In the genomic region with DNA sequence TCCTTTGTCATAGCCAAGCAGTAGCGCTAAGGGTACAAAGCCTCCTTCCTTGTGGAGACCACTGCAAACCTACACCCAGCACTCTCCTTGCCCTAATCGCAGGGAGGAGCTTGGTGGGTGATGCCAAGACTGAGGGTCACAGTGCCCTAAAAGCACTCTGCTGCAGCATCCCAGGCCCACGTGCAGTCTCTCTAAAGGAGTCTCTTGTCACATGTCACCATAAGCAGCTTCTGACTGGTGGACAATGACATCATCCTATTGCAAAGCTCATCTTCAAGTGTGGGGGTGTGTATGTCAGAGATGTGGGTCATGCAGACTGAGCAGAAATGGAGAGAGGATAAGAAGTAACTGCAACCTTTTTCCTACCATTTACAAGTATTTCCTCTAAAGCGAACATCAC, we compare ENCODE assay signal across 8 mouse cellular contexts. TPM values are rescaled to one million over a fixed set of nuclear protein-coding genes. Genes with fewer than 3 reads are reported as not detected.
DNase-seq lines count a peak whose midpoint lies in the region; ATAC-seq lines count a peak whose summit lies in the region.

No protein-coding gene starts in this region.

- no peak for DNase-seq in heart, adult 8-10 months (ENCODE audit: low spot score)
- DNase-seq in cerebellum, adult 11 months = peak; percentile 38
- no peak for DNase-seq in kidney, adult 18-20 months
- no peak for DNase-seq in adrenal gland, postnatal 36 days
- DNase-seq in urinary bladder, postnatal 4 days (ENCODE audit: low spot score in 2 of 2) = no peak

- peaks cover 32% of the 10 kb centered on the region for H3K36me3 ChIP-seq in heart, embryonic 16.5 days (ENCODE audit: control insufficient read depth, insufficient read depth)
- peaks cover 21% of the 10 kb centered on the region for H3K36me3 ChIP-seq in hindbrain, embryonic 16.5 days (ENCODE audit: control insufficient read depth, insufficient read depth, low read length)
- peaks cover 44% of the 10 kb centered on the region for H3K36me3 ChIP-seq in neural tube, embryonic 13.5 days

- H3K27me3 ChIP-seq in heart, embryonic 16.5 days (ENCODE audit: control insufficient read depth, insufficient read depth, low read length) = no peaks in the 10 kb centered on the region
- no peaks in the 10 kb centered on the region for H3K27me3 ChIP-seq in hindbrain, embryonic 16.5 days (replicated peaks; ENCODE audit: control insufficient read depth, insufficient read depth, low read length)
- H3K27me3 ChIP-seq in neural tube, embryonic 13.5 days = no peaks in the 10 kb centered on the region

- peaks cover 30% of the 10 kb centered on the region for H3K4me1 ChIP-seq in heart, embryonic 16.5 days (ENCODE audit: control insufficient read depth, insufficient read depth, low read length)
- peaks cover 41% of the 10 kb centered on the region for H3K4me1 ChIP-seq in hindbrain, embryonic 16.5 days (ENCODE audit: control insufficient read depth, insufficient read depth, low read depth, low read length)
- H3K4me1 ChIP-seq in neural tube, embryonic 13.5 days (replicated peaks) = peaks cover 47% of the 10 kb centered on the region

- ATAC-seq in heart, embryonic 16.5 days (replicated peaks; ENCODE audit: extremely low read depth, insufficient read depth, low FRiP score) = no peak
- ATAC-seq in hindbrain, embryonic 16.5 days = peak; percentile 60
- no peak for ATAC-seq in neural tube, embryonic 13.5 days (ENCODE audit: low read depth)

- H3K4me3 ChIP-seq in heart, embryonic 16.5 days (ENCODE audit: low read length) = peak overlapping the region; percentile 64; the same call in 1 of the 2 replicates
- peak overlapping the region; percentile 69 for H3K4me3 ChIP-seq in hindbrain, embryonic 16.5 days (ENCODE audit: low read length)
- peak overlapping the region; percentile 92 for H3K4me3 ChIP-seq in neural tube, embryonic 13.5 days

- 0 out of 2 replicates have a peak overlapping the region, but pooled peaks have one; percentile 16 for H3K9ac ChIP-seq in heart, embryonic 16.5 days (ENCODE audit: low read length)
- peak overlapping the region; percentile 86 for H3K9ac ChIP-seq in hindbrain, embryonic 16.5 days (ENCODE audit: low read depth, low read length)
- H3K9ac ChIP-seq in neural tube, embryonic 13.5 days = peak overlapping the region; percentile 98

- WGBS in heart, embryonic 16.5 days = 66% methylated on average over 4 of the region's 4 CpGs
- WGBS in hindbrain, embryonic 16.5 days = 60% methylated on average over 4 of the region's 4 CpGs
- WGBS in neural tube, embryonic 13.5 days = 70% methylated on average over 4 of the region's 4 CpGs

- no peaks in the 10 kb centered on the region for H3K9me3 ChIP-seq in heart, embryonic 16.5 days (replicated peaks; ENCODE audit: control insufficient read depth, low read length)
- no peaks in the 10 kb centered on the region for H3K9me3 ChIP-seq in hindbrain, embryonic 16.5 days (ENCODE audit: control insufficient read depth, low read length)
- H3K9me3 ChIP-seq in neural tube, embryonic 13.5 days = no peaks in the 10 kb centered on the region

- peak overlapping the region; percentile 93; the same call in 1 of the 2 replicates for H3K4me2 ChIP-seq in heart, embryonic 16.5 days (ENCODE audit: low read depth, low read length)
- peak overlapping the region; percentile 96 for H3K4me2 ChIP-seq in hindbrain, embryonic 16.5 days (ENCODE audit: low read length)
- H3K4me2 ChIP-seq in neural tube, embryonic 13.5 days = peak overlapping the region; percentile 95

- no peak overlapping the region for H3K27ac ChIP-seq in heart, embryonic 16.5 days (ENCODE audit: low read length)
- H3K27ac ChIP-seq in hindbrain, embryonic 16.5 days (ENCODE audit: low read depth, low read length) = 0 out of 2 replicates have a peak overlapping the region, but pooled peaks have one; percentile 25
- H3K27ac ChIP-seq in neural tube, embryonic 13.5 days (replicated peaks) = no peak overlapping the region; the same call in 1 of the 2 replicates

RNA-seq across cellular contexts. Expression of gene Atp8b2, which starts 3.9 kb away (rescaled TPM):
- polyA plus RNA-seq in heart, embryonic 16.5 days (2015; fragmentation: Nextera tagmentation; extraction: Ambion mirVana) = 10.3 and 11.5 TPM in 2 replicates
- total RNA-seq in heart, adult 8-10 months (2022) = 10 to 100 TPM; 14.5 to 17.8 (median 15.8) TPM
- polyA plus RNA-seq in hindbrain, embryonic 16.5 days (2015; fragmentation: Nextera tagmentation; extraction: Ambion mirVana) = 15.1 and 15.5 TPM in 2 replicates
- 11.3 and 12.0 TPM in 2 replicates for polyA plus RNA-seq in neural tube, embryonic 13.5 days (2015; fragmentation: Nextera tagmentation; extraction: Ambion mirVana)
- total RNA-seq in adrenal gland, postnatal 36 days (2021) = 10 to 100 TPM; 31.3 to 49.4 TPM

RNA-seq across cellular contexts. Expression of gene Hax1, which starts 39.1 kb away (rescaled TPM):
- 82.6 and 89.5 TPM in 2 replicates for polyA plus RNA-seq in heart, embryonic 16.5 days (2015; fragmentation: Nextera tagmentation; extraction: Ambion mirVana)
- 10 to 100 TPM; 38.8 to 56.6 (median 46.9) TPM for total RNA-seq in heart, adult 8-10 months (2022)
- 114 TPM in 2 replicates for polyA plus RNA-seq in hindbrain, embryonic 16.5 days (2015; fragmentation: Nextera tagmentation; extraction: Ambion mirVana)
- polyA plus RNA-seq in neural tube, embryonic 13.5 days (2015; fragmentation: Nextera tagmentation; extraction: Ambion mirVana) = 120 and 133 TPM in 2 replicates
- total RNA-seq in adrenal gland, postnatal 36 days (2021) = 100 to 1,000 TPM; 159 to 161 TPM

RNA-seq across cellular contexts. Expression of gene Il6ra, which starts 46.4 kb away (rescaled TPM):
- polyA plus RNA-seq in heart, embryonic 16.5 days (2015; fragmentation: Nextera tagmentation; extraction: Ambion mirVana) = 1.1 TPM in 2 replicates
- total RNA-seq in heart, adult 8-10 months (2022) = 1 to 10 TPM; 2.8 to 4.3 (median 3.1) TPM
- polyA plus RNA-seq in hindbrain, embryonic 16.5 days (2015; fragmentation: Nextera tagmentation; extraction: Ambion mirVana) = 1.1 and 1.2 TPM in 2 replicates
- 0.68 and 0.96 TPM in 2 replicates for polyA plus RNA-seq in neural tube, embryonic 13.5 days (2015; fragmentation: Nextera tagmentation; extraction: Ambion mirVana)
- total RNA-seq in adrenal gland, postnatal 36 days (2021) = 10 to 100 TPM in 1 of 2 experiments, 1 to 10 TPM in 1; 7.4 to 12.9 TPM

Comparison
In these comparisons a context has a peak if more than half of its experiments do, and no peak if none do; other contexts are left out.
1. H3K9ac ChIP-seq: peak in every context shown above with its lines; median percentile 98 in neural tube, embryonic 13.5 days; 86 in hindbrain, embryonic 16.5 days; 16 in heart, embryonic 16.5 days.